In the genomic region with DNA sequence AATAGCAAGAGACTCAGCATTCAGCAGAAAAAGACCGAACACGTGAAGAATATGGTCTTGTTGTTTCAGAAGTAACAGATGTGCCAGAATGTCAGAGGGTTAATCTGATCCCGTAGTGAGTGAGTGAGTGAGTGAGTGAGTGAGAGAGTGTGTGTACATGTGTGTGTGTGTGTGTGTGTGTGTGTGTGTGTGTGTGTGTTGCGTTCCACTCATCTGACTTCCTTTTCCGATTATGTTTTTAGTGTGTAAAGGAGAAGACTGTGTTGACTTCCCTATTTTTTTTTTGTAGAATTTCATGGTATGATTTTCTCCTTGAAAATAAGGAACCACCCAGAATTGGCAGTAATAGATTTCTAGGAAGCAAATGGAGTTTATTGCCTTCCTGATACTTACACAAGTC, we compare ENCODE assay signal across 11 mouse cellular contexts.
"Had no signal": no experiment of that assay in that cellular context is flagged by ENCODE, and none has a peak within 500 bp of the region (broad histone marks: within the 10 kb centered on the region; RNA-seq: fewer than 3 reads in every experiment).

No protein-coding gene starts in this region.

- DNase-seq: kidney, adult 18-20 months; kidney, postnatal 14 days; layer of hippocampus, postnatal 36 days; lung, adult 18-20 months; lung, postnatal 36 days; thymus, postnatal 4 days had no signal

- ATAC-seq: midbrain, embryonic 13.5 days had no signal

- H3K9ac ChIP-seq: limb, embryonic 15.5 days; liver, embryonic 14.5 days; midbrain, embryonic 13.5 days; neural tube, embryonic 15.5 days had no signal

- H3K9me3 ChIP-seq: limb, embryonic 15.5 days; midbrain, embryonic 13.5 days; neural tube, embryonic 15.5 days had no signal

- H3K27ac ChIP-seq: limb, embryonic 15.5 days; liver, embryonic 14.5 days; midbrain, embryonic 13.5 days; neural tube, embryonic 15.5 days had no signal

- H3K36me3 ChIP-seq: limb, embryonic 15.5 days; midbrain, embryonic 13.5 days; neural tube, embryonic 15.5 days had no signal

- H3K4me3 ChIP-seq: limb, embryonic 15.5 days; midbrain, embryonic 13.5 days; myocyte; neural tube, embryonic 15.5 days had no signal

- H3K27me3 ChIP-seq: limb, embryonic 15.5 days; midbrain, embryonic 13.5 days; neural tube, embryonic 15.5 days had no signal
